Mouse (Mus musculus) neural tube, embryonic 10.5 days (tissue): ENCODE measurements around the gene Myl10.
"Not testable (repeated sequence)": the region's sequence is repeated elsewhere in the genome, so short reads cannot be mapped to it uniquely, and the experiment has no call there.

Experiments used
- DNase-seq: peaks from one replicate; pipeline ENCODE4 v3.0.0-alpha.2; 2017; ENCODE audit warnings: low spot score; ENCODE audit errors: extremely low spot score

The Myl10 gene

GRCm38 (mm10) chr5:136692784-136693183 is at the start of gene Myl10:
Gene Myl10, plus strand, starts transcription at chr5:136693146.
- no peak for DNase-seq

GRCm38 (mm10) chr5:136646731-136647328 is 46.1 kb upstream of the Myl10 start:
- DNase-seq = no peak

GRCm38 (mm10) chr5:136649071-136649470 is 43.9 kb upstream of the Myl10 start:
- DNase-seq = no peak

GRCm38 (mm10) chr5:136649655-136650054 is 43.3 kb upstream of the Myl10 start:
- DNase-seq = no peak

GRCm38 (mm10) chr5:136654481-136654880 is 38.5 kb upstream of the Myl10 start:
- DNase-seq = no peak

GRCm38 (mm10) chr5:136656830-136657395 is 36.0 kb upstream of the Myl10 start:
- no peak for DNase-seq

GRCm38 (mm10) chr5:136660721-136661120 is 32.2 kb upstream of the Myl10 start:
- not testable (repeated sequence) for DNase-seq

GRCm38 (mm10) chr5:136662281-136662680 is 30.7 kb upstream of the Myl10 start:
- no peak for DNase-seq

GRCm38 (mm10) chr5:136662822-136663221 is 30.1 kb upstream of the Myl10 start:
- DNase-seq = no peak

GRCm38 (mm10) chr5:136664497-136664896 is 28.4 kb upstream of the Myl10 start:
- DNase-seq = peak; percentile 89

- no peak for DNase-seq
These were observed 16.5 kb upstream of the Myl10 start for GRCm38 (mm10) chr5:136676315-136677030.

GRCm38 (mm10) chr5:136678840-136679348 is 14.1 kb upstream of the Myl10 start:
- no peak for DNase-seq

- no peak for DNase-seq
These were observed 6.6 kb upstream of the Myl10 start for GRCm38 (mm10) chr5:136686349-136686748.

- no peak for DNase-seq
These were observed 5.4 kb upstream of the Myl10 start for GRCm38 (mm10) chr5:136687561-136687960.

GRCm38 (mm10) chr5:136688841-136689240 is 4.1 kb upstream of the Myl10 start:
- DNase-seq = no peak

- no peak for DNase-seq
These were observed 1.8 kb upstream of the Myl10 start for GRCm38 (mm10) chr5:136691170-136691569.

GRCm38 (mm10) chr5:136693418-136693817 is 472 bp downstream of the Myl10 start:
- DNase-seq = no peak

- no peak for DNase-seq
These were observed 2.0 kb downstream of the Myl10 start for GRCm38 (mm10) chr5:136694976-136695375.

GRCm38 (mm10) chr5:136696516-136696915 is 3.6 kb downstream of the Myl10 start:
- no peak for DNase-seq

GRCm38 (mm10) chr5:136697618-136698017 is 4.7 kb downstream of the Myl10 start:
- no peak for DNase-seq

GRCm38 (mm10) chr5:136702159-136702725 is 9.3 kb downstream of the Myl10 start:
- no peak for DNase-seq

- DNase-seq = peak; percentile 43
These were observed 10.8 kb downstream of the Myl10 start for GRCm38 (mm10) chr5:136703751-136704150.
